Mouse (Mus musculus) hindlimb bud, embryonic 11.5 days (tissue): ENCODE data around the gene Clic4.

ENCODE experiments used
- DNase-seq: peaks from one replicate; pipeline ENCODE4 v3.0.0-alpha.2; 2012; ENCODE audit warnings: low read depth, low spot score; ENCODE audit errors: extremely low spot score

Gene Clic4

DNA sequence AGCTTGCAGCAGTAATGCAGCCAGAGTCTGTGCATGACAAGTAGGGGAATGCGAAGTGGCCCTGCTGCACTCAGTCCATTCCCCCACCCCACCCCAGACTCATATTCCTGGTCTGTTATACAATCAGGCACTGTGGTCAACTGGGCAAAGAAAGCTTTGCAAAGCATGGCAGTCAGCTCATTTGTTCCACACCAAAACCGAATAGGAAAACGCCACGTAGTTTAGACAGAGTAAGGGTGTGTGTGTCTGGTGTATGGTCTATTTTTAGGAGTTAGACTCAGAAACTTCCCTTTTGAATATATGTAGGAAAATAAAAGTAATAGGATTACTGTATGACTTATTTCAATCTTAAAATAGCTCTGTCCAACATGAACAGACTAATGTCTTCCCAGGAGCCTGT lies 36.0 kb downstream of the Clic4 start:
- DNase-seq, result no peak

DNA sequence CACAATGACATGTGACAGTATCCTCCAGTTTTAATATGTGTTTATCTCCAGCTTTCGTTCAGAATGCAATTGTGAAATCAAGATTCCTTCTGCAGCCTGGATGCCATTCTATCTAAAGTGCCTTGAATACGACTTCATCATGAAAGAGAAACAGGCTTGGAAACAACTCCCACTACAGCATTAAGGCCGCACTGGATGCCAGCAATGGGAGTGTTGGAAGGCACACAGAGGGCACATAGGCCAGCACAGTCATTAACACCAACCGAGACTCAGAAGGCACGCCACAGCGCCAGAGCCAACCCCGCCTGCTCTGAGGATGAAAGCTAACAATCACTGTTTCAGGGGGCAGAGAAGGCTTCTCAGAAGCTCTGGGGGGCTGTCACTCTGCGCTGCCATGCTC lies 37.1 kb downstream of the Clic4 start:
- no peak for DNase-seq

DNA sequence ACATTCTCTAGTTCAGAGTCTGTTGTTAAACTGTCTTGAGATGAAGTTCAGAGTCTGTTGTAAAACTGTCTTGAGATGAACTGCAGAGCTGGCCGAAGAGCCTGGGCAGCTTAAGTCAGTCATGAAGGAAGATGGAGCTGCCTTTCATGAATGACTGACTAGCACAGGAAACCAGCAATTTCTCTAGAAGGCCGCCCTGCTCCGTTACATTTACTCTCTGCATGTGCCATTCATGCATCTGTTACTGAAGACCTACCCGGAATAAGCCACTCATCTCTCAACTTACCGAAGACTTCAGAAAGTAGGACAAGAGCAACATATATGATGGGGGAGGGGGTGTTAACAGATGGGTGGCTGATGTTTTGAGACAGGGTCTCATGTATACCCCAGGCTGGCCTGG lies 40.1 kb downstream of the Clic4 start:
- DNase-seq, result no peak

DNA sequence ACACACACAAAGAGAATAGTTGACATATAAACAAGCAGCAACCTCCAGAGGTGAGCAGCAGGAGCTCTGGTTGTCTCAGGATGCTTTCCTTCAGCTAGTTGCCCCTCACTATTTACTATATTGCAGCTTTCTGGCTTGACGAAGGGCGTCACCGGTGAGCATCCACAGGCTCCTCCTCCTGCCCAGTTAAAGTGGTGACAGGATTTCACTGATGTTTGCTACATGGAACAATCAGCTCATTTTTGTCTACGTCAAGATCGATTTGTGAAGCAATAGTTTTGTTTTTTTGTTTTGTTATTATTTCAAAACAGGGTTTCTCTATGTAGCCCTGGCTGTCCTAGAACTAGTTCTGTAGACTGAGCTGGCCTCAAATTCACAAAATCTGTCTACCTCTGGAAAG lies 41.1 kb downstream of the Clic4 start:
- DNase-seq, result no peak

DNA sequence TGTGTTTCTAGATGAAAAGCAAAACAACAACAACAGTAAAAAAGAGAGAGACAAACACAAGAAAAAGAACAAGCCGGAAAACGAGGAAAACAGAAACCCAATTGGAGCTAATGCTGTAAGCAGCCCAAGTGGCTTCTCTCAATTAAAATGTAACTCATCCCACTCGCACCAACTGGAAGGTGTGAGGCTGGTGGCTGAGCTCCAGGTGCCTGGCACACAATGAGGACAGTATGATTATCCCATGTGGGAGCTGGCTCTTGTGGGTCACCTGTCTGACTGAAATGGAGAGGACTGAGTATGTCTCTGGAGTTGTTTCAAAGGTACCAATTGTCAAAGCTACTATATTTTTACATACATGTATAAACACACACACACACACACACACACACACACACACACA lies 41.5 kb downstream of the Clic4 start:
- DNase-seq, result no peak

DNA sequence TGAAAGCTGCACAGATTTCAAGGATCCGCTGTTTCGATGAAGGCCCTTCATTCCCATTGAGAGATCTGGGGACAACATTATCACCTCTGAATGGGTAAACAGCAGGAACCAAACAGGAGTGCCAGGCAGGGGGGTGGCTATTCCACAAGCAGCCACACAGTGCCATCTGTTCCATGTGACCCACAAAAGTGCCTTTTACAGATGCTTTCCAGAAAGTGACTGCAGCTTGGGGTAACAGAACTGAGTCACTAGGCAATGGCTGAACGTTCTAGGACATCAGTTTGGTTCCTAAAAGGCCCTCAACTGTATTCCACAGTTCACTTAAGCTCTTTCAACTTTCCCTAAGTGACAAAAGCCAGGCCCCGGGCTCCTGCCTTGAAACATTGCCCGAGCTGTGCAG lies 42.0 kb downstream of the Clic4 start:
- no peak for DNase-seq

DNA sequence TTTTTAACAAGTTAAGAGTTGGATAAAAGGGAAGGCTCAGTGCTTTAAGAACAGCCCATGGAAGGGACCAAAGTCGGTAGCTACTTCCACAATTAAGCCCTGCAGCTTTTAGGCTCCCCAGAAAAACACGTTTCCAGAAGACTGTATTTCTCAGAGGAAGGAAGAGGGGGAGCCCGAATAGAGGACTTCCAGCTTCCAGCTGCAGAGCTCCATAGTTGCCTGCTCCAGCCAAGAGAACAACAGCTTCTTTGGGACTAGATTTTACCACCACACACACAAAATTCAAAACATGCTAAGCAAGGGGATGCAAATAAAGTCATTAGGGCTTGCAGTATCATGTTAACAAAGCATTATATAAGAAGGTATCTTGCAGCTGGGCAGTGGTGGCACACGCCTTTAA lies 42.7 kb downstream of the Clic4 start:
- DNase-seq, result no peak

DNA sequence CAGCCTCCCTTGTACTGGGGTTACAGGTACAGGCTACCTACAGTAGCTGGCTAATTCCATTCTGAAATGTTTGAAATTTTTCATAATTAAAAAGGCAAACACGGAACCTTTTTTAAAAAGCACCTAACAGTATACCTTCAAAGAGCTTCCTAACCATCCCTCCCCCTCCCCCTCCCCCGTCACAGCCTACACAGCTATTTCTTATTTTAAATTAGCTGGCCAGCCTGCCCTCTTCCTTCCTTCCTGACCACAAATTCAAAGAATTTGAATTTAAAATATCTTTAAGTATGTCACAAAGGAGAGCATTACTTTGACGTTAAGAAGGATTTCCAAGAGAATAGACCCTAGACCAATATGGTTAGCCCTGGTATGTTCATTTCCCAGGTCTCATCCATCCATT lies 44.5 kb downstream of the Clic4 start:
- no peak for DNase-seq

DNA sequence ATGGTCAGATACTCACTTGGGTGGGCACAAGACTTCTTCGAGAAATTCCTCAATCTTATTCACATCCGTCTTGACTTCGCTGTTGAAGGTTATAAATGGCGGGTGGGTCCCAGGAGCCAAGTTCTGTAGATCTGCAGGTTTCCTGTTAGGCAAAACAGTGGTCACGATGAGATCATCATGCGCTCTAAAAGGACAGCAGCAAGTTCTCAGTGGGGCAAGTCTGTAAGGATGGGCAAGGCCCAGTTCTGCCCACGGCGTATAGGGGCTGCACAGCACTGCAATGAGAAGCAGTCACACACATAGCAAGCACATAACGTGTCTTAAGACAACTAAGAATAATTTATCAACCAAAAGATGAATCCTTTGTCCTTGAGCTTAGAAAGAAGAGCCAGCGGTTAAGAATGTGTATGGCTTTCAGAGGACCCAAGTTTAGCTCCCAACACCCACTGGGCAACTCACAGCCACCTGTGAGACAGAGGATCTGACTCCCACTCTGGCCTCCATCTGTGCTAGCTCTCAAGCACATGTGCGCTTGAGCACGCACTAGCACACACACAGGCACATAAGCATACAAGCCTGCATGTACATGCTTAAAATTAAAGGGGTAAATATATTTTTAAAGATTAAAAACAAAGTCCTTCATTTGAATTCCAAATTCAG lies 46.5 kb downstream of the Clic4 start:
- no peak for DNase-seq

DNA sequence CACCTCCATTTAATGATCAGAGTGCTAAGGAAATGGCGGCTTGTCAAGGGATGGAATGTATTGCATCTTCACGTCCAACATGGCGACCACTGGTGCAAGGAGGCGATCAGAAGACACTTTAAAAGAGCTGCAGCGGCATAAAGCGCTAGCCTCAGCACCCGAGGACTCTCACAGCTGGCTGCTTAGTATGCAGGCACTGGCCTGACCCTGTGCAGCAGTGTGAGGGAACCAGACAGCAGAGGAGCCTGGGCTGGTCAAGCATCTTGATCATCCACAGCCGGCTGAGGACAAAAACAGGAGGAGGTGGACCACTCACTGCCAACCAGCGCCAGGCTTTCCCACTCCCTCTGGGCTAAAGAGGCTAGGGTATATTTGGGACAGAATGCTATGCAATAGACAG lies 48.8 kb downstream of the Clic4 start:
- DNase-seq, result no peak

DNA sequence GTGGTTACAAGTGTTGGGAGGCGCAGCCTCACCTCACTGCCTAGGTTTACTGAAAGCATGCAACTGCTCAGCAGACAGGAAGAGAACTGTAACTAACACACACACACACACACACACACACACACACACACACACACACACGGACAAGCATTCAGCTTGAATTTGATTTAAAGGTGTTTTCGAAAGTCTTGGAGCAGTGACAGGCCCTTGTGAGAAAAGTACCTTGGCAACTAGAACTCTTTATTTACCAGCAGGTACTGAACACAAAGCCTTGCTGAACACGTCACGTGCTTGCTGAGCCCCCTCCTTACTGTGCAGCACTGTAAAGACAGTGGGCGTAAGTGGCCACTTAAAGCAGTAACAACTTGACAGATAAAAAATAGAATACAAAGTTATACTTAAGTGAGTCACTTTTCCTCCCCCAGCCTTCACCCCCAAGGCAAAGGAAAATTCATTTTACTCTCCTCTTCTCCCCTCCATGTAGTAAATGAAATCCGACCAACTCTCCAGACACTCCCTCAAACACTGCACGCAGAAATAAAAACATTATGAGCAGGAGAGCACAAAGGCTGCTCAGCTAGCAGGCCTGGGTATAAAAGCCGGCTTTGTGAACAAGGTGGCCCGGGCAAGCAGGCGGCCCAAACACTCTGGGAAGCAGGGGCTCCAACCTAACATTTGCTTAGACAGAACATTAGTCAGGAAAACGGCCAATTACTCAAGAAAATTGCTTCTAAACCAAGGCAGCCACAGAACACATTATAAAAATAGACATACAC lies 50.8 kb downstream of the Clic4 start:
- DNase-seq, result no peak

DNA sequence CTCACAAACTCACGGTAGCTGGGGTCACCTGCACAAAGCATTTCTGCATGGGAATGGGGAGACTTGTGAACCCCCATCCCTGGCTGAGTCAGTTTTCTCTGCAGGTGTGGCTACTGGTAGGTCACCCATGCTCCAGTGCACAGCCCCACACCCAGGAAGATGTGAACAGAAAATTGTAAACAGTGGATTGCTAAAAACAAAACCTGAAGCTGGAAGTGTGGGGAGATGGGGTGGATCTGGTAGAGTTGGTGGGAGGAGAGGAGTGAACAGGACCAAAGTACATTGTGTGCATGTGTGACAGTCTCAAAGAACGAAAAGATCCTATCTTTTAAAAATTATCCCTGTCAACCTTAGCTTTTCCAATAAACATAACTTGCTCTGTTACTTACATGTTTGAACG lies 52.0 kb downstream of the Clic4 start:
- DNase-seq, result no peak

DNA sequence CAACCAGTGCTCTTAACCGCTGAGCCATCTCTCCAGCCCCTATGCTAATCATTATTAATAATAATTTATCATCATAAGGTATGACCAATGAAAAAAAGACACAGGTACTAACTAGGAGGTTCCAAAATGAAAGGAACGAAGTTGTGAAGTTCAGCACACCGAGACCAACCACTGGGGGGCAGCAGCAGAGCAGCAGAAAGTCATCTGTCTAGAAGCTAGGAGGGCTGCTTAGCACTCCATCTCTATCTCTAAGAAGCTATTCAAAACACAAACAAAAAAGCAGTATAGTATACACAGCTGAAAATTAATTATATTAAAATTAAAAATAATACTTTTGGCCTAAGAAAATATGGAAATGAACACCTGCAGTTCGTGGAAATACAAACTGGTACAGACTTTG lies 53.0 kb downstream of the Clic4 start:
- no peak for DNase-seq

DNA sequence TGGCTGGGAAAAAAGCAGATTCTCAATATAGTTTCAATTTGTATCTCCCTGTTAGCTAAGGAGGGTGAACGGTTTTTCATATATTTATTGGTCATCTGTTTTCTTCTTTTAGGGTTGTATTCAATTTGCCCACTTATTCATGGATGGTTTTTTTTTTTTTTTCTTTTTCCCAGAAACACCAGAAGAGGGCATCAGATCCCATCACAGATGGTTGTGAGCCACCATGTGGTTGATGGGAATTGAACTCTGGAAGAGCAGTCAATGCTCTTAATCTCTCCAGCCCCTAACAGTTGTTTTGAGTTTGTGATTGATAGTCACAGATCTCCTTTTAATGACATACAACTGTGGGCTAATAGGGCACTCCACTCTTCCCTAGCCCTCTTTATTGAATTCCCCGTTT lies 62.8 kb downstream of the Clic4 start:
- DNase-seq, result no peak

DNA sequence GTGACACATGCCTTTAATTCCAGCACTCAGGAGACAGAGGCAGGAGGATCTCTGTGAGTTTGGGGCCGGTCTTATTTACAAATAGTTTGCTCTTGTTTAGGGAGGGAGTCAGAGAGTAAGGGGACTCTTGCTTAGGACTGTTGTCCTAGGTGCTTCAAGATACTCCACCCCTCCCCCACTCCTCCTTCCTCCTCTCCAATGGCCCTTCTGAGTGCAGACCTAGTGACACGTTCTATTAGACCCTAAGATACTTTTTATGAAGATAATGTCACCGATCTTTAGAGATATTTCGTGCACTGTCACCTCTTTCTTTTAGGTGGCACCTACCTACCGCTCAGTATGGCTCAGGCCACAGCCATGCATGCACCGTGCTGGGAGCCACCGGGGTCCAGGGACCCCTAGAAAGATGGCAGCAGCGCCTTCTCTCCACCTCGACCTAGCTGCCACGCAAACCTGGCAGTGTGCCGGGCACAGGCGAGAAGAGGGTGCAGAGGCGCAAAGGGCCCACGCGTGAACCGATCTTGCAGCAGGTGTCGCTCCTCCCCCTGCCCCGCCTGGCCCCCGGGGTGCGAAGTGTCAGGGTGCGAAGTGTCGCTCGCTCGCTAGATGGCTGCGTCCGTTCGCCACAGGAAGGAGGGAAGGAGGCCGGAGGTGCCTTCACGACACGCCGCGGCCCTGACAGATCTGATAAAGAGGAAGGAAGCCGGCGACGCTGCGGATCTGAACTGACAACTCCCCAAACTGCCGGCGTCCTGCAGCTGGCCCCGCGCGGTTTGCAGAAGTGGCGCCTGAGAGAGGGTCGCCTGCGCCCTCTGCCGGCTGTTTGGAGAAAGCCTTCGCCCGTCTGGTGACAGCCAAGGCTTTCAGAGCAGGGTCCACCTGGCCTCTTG lies 66.7 kb downstream of the Clic4 start:
- DNase-seq, result peak; percentile 41

DNA sequence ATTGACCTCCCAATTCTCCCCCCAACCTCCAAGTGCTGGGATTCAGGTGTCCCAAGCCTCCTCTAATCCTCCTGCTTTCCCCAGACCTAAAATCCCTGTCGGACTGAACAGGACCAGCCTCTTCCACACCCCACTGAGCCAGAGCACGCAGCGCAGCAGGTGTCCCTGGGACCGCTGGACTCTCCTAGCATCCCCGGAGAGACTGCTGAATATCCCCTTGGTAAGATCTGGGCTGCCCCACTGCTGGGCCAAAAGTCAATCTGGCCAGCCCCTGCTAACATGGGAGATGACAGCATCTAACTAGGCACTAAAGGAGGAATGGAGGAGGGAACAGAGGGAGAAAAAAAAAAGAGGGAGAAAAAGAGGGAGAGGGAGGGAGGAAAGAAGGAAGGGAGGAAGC lies 67.4 kb downstream of the Clic4 start:
- no peak for DNase-seq

DNA sequence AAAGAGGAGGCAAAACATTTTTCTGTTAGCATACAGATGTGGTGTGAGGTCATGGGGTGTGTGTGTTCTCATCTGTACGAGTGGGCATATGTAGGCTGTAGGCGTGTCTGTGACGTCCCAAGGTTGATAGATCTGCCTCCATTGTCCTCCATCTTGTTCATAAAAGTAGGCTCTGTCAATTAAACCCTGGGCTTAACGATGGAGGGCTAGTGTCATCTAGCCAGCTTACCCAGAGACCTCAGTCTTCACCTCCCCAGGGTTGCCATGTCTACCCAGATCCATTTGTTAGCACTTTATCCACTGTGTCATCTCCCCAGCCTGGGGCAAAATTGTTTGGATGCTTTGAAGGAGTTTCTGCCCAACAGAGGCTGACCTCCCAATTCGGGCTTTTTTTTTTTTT lies 67.9 kb downstream of the Clic4 start:
- no peak for DNase-seq

DNA sequence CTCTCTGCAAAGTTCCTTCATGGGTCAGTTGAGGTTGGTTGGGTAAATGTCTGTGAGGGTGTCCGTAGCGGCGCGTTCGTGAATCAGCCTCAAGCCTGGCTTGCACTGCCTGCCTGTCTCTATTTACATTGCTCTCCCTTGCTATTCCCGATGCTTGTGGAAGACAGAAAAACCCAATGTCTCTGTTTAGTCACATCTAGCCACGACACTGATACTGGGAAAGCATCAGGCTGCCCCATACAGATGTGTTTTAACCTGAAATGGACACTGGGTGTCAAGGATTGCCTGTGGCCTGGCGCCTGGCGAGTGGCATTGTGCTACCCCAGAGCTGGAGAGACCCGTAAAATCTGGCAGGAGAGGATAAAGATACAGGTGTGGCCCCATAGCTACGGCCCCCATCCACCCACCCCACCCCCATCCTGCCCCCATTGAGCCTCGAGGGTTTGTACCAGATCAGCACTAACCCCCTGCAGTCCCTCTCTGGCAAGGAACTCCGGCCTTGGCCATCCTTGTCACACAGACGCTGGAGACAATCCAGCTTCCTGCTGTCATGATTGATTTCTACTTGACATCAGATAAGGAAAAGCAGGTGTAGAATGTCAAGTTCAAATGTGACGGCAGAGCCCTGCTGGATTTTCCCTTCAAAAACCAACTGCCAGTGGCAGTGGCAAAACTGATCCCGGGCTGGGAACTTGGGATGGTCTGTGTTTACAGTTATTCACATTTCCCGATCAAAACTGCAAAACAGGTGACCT lies 68.6 kb downstream of the Clic4 start:
- DNase-seq, result no peak

DNA sequence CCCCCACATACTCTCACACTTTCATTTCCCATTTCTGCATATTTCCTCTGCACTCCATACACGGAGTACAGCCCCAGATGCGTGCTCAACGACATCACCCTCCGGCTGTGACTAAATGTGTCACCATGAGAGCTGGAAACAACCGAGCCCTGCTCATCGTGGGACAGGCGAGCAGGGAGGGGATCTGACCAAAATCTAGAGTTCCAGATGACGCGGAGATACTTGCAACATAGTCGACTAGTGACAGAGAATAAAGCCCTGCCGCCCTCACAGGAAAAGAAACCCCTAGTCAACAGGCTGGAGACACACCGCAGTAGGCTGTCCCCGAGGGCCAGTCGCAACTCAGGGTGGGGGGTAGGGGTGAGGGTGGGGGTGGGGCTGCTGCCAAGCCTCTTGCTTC lies 69.3 kb downstream of the Clic4 start:
- no peak for DNase-seq

DNA sequence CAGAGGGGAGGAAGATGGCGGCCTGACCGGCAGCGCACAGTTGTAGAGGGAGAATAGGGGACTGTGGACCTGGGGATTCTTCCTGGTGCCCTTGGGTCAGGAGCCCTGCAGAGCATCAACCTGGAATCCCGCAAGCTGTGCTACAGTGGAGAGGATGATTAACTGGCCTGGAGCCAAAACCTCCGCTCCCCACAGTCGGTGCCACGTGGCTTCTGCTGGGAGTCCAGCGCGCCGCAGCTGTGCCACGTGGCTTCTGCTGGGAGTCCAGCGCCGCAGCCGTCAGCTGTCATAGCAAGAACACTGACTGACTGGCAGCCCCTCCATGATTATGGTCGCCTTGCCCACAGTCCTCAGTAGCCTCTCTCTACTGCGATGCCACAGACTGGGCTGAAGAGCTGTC lies 70.8 kb downstream of the Clic4 start:
- no peak for DNase-seq

DNA sequence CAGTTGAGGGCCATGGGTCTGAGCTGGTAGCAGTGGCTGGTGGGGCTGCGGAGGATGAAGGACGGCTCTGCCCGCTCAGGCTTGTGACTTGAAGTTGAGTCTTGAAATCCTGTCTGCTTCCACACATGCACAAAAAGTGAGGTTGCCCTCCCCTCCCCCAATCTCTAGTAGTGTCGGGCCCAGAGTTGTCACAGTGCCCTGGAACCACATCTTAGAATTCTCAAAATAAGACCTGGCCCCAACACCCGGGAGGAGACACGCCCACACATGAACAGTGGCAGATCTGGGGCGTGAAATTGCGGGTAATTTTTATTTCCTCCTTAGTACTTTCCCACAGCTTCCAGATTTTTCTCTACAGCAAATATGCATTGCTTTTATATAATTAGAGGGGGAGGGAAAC lies 74.8 kb downstream of the Clic4 start:
- DNase-seq, result no peak
